Mouse (Mus musculus) midbrain, embryonic 16.5 days (tissue): ENCODE data around the gene Sgta. TPM values are rescaled to one million over a fixed set of nuclear protein-coding genes. Genes with fewer than 3 reads are reported as not detected.

Source experiments
- ATAC-seq: fragments of 200-750 bp; cut with Nextera tagmentation; 2 replicates; pipeline ENCODE4 v1.8.0; 2017; ENCODE audit warnings: moderate TSS enrichment
- H3K27ac ChIP-seq: fragments of 300-500 bp; sonication (generic); 2 replicates; pipeline ENCODE4 v1.5.1; 2014; ENCODE audit warnings: mild to moderate bottlenecking, low read length, mixed read lengths
- H3K27me3 ChIP-seq: fragments of 300-500 bp; sonication (generic); 2 replicates; pipeline ENCODE4 v1.6.1; 2014; ENCODE audit warnings: low read depth, low read length, mixed read lengths; ENCODE audit not compliant: control insufficient read depth, insufficient read depth
- H3K36me3 ChIP-seq: fragments of 300-500 bp; sonication (generic); 2 replicates; pipeline ENCODE4 v1.6.1; 2014; ENCODE audit warnings: mild to moderate bottlenecking, low read length, moderate library complexity, mixed read lengths; ENCODE audit not compliant: control insufficient read depth, insufficient read depth
- H3K4me1 ChIP-seq: fragments of 300-500 bp; sonication (generic); 2 replicates; pipeline ENCODE4 v1.6.1; 2014; ENCODE audit warnings: mild to moderate bottlenecking, low read length, mixed read lengths; ENCODE audit not compliant: control insufficient read depth, insufficient read depth
- H3K4me2 ChIP-seq: fragments of 300-500 bp; sonication (generic); 2 replicates; pipeline ENCODE4 v1.6.1; 2014; ENCODE audit warnings: mild to moderate bottlenecking, low read length, mixed read lengths
- H3K4me3 ChIP-seq: fragments of 300-500 bp; sonication (generic); 2 replicates; pipeline ENCODE4 v1.5.1; 2014; ENCODE audit warnings: low read depth, mild to moderate bottlenecking, low read length, moderate library complexity, mixed read lengths
- H3K9ac ChIP-seq: fragments of 300-500 bp; sonication (generic); 2 replicates; pipeline ENCODE4 v1.6.1; 2014; ENCODE audit warnings: low read depth, low read length, mixed read lengths
- H3K9me3 ChIP-seq: fragments of 300-500 bp; sonication (generic); replicated peaks from 2 replicates; pipeline ENCODE4 v1.6.1; 2014; ENCODE audit warnings: mild to moderate bottlenecking, low read length, mixed read lengths; ENCODE audit not compliant: control insufficient read depth, poor library complexity, severe bottlenecking
- WGBS: fragments of 180-500 bp; shearing (Covaris S2); extraction: QIAGEN DNeasy Blood & Tissue Kit; methylation state at CpG from one replicate; pipeline ENCODE4 v1.1.7; 2014; 5-methylcytosine and 5-hydroxymethylcytosine counted together
- polyA plus RNA-seq: library from polyadenylated mRNA; unstranded; fragments of >200 nt; fragmentation: Nextera tagmentation; extraction: Ambion mirVana; gene quantifications from 2 replicates; pipeline ENCODE4 v1.2.1, GENCODE M21; 2015

The Sgta gene
- polyA plus RNA-seq, 1 experiment from 2014 or later, result 340 TPM

GRCm38 (mm10) chr10:81025639-81026275, 34.2 kb downstream of the Sgta start, which contains the start of gene Diras1:
Gene Diras1, minus strand, starts transcription at chr10:81025662.
- Histone ChIP-seq H3K36me3 (peaks cover 6% of the 10 kb centered on the region), H3K9ac (peak within 1 kb of the TSS; percentile 94), H3K4me1 (peaks cover 30% of the 10 kb centered on the region), H3K4me2 (peak within 1 kb of the TSS; percentile 93), H3K27me3 (no peaks in the 10 kb centered on the region), H3K4me3 (peak within 1 kb of the TSS; percentile 62), H3K9me3 (no peaks in the 10 kb centered on the region), H3K27ac (peak within 1 kb of the TSS; percentile 43)
- ATAC-seq, result no peak
- WGBS, result 45% methylated on average over 12 of the region's 12 CpGs

GRCm38 (mm10) chr10:81025047-81025621, 34.8 kb downstream of the Sgta start:
- Histone ChIP-seq H3K36me3 (0 out of 2 replicates have a peak, but pooled peaks cover 2% of the 10 kb centered on the region), H3K4me3 (peak overlapping the region; percentile 62), H3K27me3 (no peaks in the 10 kb centered on the region), H3K9ac (peak overlapping the region; percentile 94), H3K9me3 (no peaks in the 10 kb centered on the region), H3K27ac (peak overlapping the region; percentile 43), H3K4me1 (peaks cover 30% of the 10 kb centered on the region), H3K4me2 (peak overlapping the region; percentile 93)
- peak; percentile 52 for ATAC-seq
- 1% methylated on average over 43 of the region's 43 CpGs for WGBS

GRCm38 (mm10) chr10:81024346-81024937, 35.5 kb downstream of the Sgta start:
- Histone ChIP-seq H3K4me3 (peak overlapping the region; percentile 62), H3K36me3 (0 out of 2 replicates have a peak, but pooled peaks cover 2% of the 10 kb centered on the region), H3K9me3 (no peaks in the 10 kb centered on the region), H3K9ac (peak overlapping the region; percentile 94), H3K27me3 (no peaks in the 10 kb centered on the region), H3K4me1 (peaks cover 30% of the 10 kb centered on the region), H3K4me2 (peak overlapping the region; percentile 93), H3K27ac (no peak overlapping the region; the same call in 1 of the 2 replicates)
- ATAC-seq, result peak; percentile 20
- 74% methylated on average over 5 of the region's 5 CpGs for WGBS

GRCm38 (mm10) chr10:81022744-81023143, 37.2 kb downstream of the Sgta start:
- Histone ChIP-seq H3K4me1 (peaks cover 30% of the 10 kb centered on the region), H3K9ac (no peak overlapping the region), H3K27ac (no peak overlapping the region), H3K9me3 (no peaks in the 10 kb centered on the region), H3K27me3 (no peaks in the 10 kb centered on the region), H3K4me2 (no peak overlapping the region), H3K4me3 (no peak overlapping the region), H3K36me3 (0 out of 2 replicates have a peak, but pooled peaks cover 2% of the 10 kb centered on the region)
- 69% methylated on average over 8 of the region's 8 CpGs for WGBS
- no peak for ATAC-seq

- no peak for ATAC-seq
- Histone ChIP-seq H3K9ac (0 out of 2 replicates have a peak overlapping the region, but pooled peaks have one; percentile 26), H3K4me1 (peaks cover 30% of the 10 kb centered on the region), H3K4me3 (no peak overlapping the region), H3K36me3 (0 out of 2 replicates have a peak, but pooled peaks cover 2% of the 10 kb centered on the region), H3K27me3 (no peaks in the 10 kb centered on the region), H3K27ac (no peak overlapping the region), H3K4me2 (peak overlapping the region; percentile 33), H3K9me3 (no peaks in the 10 kb centered on the region)
- WGBS, result 12% methylated on average over 25 of the region's 26 CpGs
Observed at GRCm38 (mm10) chr10:81021547-81022110, 38.4 kb downstream of the Sgta start.

- Histone ChIP-seq H3K4me3 (no peak overlapping the region), H3K27me3 (no peaks in the 10 kb centered on the region), H3K9ac (0 out of 2 replicates have a peak overlapping the region, but pooled peaks have one; percentile 28), H3K27ac (no peak overlapping the region), H3K36me3 (0 out of 2 replicates have a peak, but pooled peaks cover 2% of the 10 kb centered on the region), H3K4me2 (no peak overlapping the region), H3K4me1 (peaks cover 25% of the 10 kb centered on the region), H3K9me3 (no peaks in the 10 kb centered on the region)
- WGBS, result 56% methylated on average over 2 of the region's 2 CpGs
- no peak for ATAC-seq
Observed at GRCm38 (mm10) chr10:81020207-81020606, 39.8 kb downstream of the Sgta start.

- no peak for ATAC-seq
- no peak overlapping the region for H3K4me3 ChIP-seq
- no peaks in the 10 kb centered on the region for H3K27me3 ChIP-seq
- no peaks in the 10 kb centered on the region for H3K9me3 ChIP-seq
- H3K4me2 ChIP-seq, result no peak overlapping the region
- H3K9ac ChIP-seq, result no peak overlapping the region
- 0 out of 2 replicates have a peak, but pooled peaks cover 2% of the 10 kb centered on the region for H3K36me3 ChIP-seq
- 82% methylated on average over 6 of the region's 6 CpGs for WGBS
- peaks cover 24% of the 10 kb centered on the region for H3K4me1 ChIP-seq
- no peak overlapping the region for H3K27ac ChIP-seq
Observed at GRCm38 (mm10) chr10:81019687-81020086, 40.3 kb downstream of the Sgta start.

- Histone ChIP-seq H3K4me3 (no peak overlapping the region), H3K36me3 (0 out of 2 replicates have a peak, but pooled peaks cover 2% of the 10 kb centered on the region), H3K9ac (no peak overlapping the region), H3K4me2 (no peak overlapping the region), H3K27me3 (no peaks in the 10 kb centered on the region), H3K9me3 (no peaks in the 10 kb centered on the region), H3K27ac (no peak overlapping the region), H3K4me1 (peaks cover 17% of the 10 kb centered on the region)
- ATAC-seq, result no peak
- WGBS, result 39% methylated on average over 10 of the region's 10 CpGs
Observed at GRCm38 (mm10) chr10:81018326-81018725, 41.7 kb downstream of the Sgta start.
